Mouse (Mus musculus): Measurements from ENCODE around the gene Taf9b. TPM values are rescaled to one million over a fixed set of nuclear protein-coding genes. Genes with fewer than 3 reads are reported as not detected.
"Not testable (repeated sequence)": the region's sequence is repeated elsewhere in the genome, so short reads cannot be mapped to it uniquely, and the experiment has no call there.

Taf9b gene
- 9.7 and 11.3 TPM in 2 replicates for polyA plus RNA-seq (2014; fragmentation: Nextera tagmentation; extraction: Ambion mirVana)

- Histone ChIP-seq H3K27me3 (replicated peaks; ENCODE audit: control insufficient read depth, insufficient read depth, low read length) (no peaks in the 10 kb centered on the region), H3K9me3 (ENCODE audit: control insufficient read depth, low read length) (0 out of 2 replicates have a peak, but pooled peaks cover 5% of the 10 kb centered on the region), H3K4me3 (ENCODE audit: low read depth, low read length) (peak within 1 kb of the TSS; percentile 42), H3K36me3 (ENCODE audit: control insufficient read depth, insufficient read depth, low read length) (no peaks in the 10 kb centered on the region), H3K27ac (ENCODE audit: low read depth) (no peak within 1 kb of the TSS), H3K4me2 (ENCODE audit: low read length) (peak within 1 kb of the TSS; percentile 46), H3K9ac (ENCODE audit: low read length) (no peak within 1 kb of the TSS), H3K4me1 (replicated peaks; ENCODE audit: control insufficient read depth, insufficient read depth, low read length) (no peaks in the 10 kb centered on the region)
- 93% methylated on average over 24 of the region's 25 CpGs for WGBS
- DNase-seq (ENCODE audit: low spot score) (no peak), ATAC-seq (replicated peaks; ENCODE audit: low FRiP score, low TSS enrichment, low read depth) (no peak)
Measured at GRCm38 (mm10) chrX:106221058-106221457, at the start of gene Taf9b. Gene Taf9b, minus strand, starts transcription at chrX:106221158.

- Histone ChIP-seq H3K36me3 (ENCODE audit: control insufficient read depth, insufficient read depth, low read length) (no peaks in the 10 kb centered on the region), H3K4me3 (ENCODE audit: low read depth, low read length) (no peak within 1 kb of the TSS), H3K9ac (ENCODE audit: low read length) (no peak within 1 kb of the TSS), H3K4me2 (ENCODE audit: low read length) (no peak within 1 kb of the TSS), H3K9me3 (ENCODE audit: control insufficient read depth, low read length) (no peaks in the 10 kb centered on the region), H3K27me3 (replicated peaks; ENCODE audit: control insufficient read depth, insufficient read depth, low read length) (no peaks in the 10 kb centered on the region), H3K27ac (ENCODE audit: low read depth) (no peak within 1 kb of the TSS), H3K4me1 (replicated peaks; ENCODE audit: control insufficient read depth, insufficient read depth, low read length) (no peaks in the 10 kb centered on the region)
- DNase-seq (ENCODE audit: low spot score) (no peak), ATAC-seq (replicated peaks; ENCODE audit: low FRiP score, low TSS enrichment, low read depth) (no peak)
- WGBS: 84% methylated on average over 4 of the region's 4 CpGs
Measured at GRCm38 (mm10) chrX:106255276-106255675, 34.3 kb upstream of the Taf9b start, which contains the start of gene Fnd3c2. Gene Fnd3c2, minus strand, starts transcription at chrX:106255376.

GRCm38 (mm10) chrX:106219171-106220032, 1.6 kb downstream of the Taf9b start:
- H3K4me3 ChIP-seq (ENCODE audit: low read depth, low read length): peak overlapping the region; percentile 42
- H3K4me1 ChIP-seq (replicated peaks; ENCODE audit: control insufficient read depth, insufficient read depth, low read length): no peaks in the 10 kb centered on the region
- H3K27ac ChIP-seq (ENCODE audit: low read depth): peak overlapping the region; percentile 44; the same call in 1 of the 2 replicates
- WGBS: 17% methylated on average over 48 of the region's 60 CpGs
- peak; percentile 82 for DNase-seq (ENCODE audit: low spot score)
- H3K9ac ChIP-seq (ENCODE audit: low read length): peak overlapping the region; percentile 57
- H3K4me2 ChIP-seq (ENCODE audit: low read length): peak overlapping the region; percentile 46
- H3K36me3 ChIP-seq (ENCODE audit: control insufficient read depth, insufficient read depth, low read length): no peaks in the 10 kb centered on the region
- peak; percentile 95 for ATAC-seq (replicated peaks; ENCODE audit: low FRiP score, low TSS enrichment, low read depth)
- H3K9me3 ChIP-seq (ENCODE audit: control insufficient read depth, low read length): 0 out of 2 replicates have a peak, but pooled peaks cover 5% of the 10 kb centered on the region
- H3K27me3 ChIP-seq (replicated peaks; ENCODE audit: control insufficient read depth, insufficient read depth, low read length): no peaks in the 10 kb centered on the region

GRCm38 (mm10) chrX:106209100-106209499, 11.9 kb downstream of the Taf9b start:
- Histone ChIP-seq H3K9ac (ENCODE audit: low read length) (no peak overlapping the region), H3K4me1 (replicated peaks; ENCODE audit: control insufficient read depth, insufficient read depth, low read length) (no peaks in the 10 kb centered on the region), H3K4me2 (ENCODE audit: low read length) (no peak overlapping the region), H3K36me3 (ENCODE audit: control insufficient read depth, insufficient read depth, low read length) (peaks cover 12% of the 10 kb centered on the region; the same call in 1 of the 2 replicates), H3K27me3 (replicated peaks; ENCODE audit: control insufficient read depth, insufficient read depth, low read length) (no peaks in the 10 kb centered on the region), H3K4me3 (ENCODE audit: low read depth, low read length) (no peak overlapping the region), H3K9me3 (ENCODE audit: control insufficient read depth, low read length) (no peaks in the 10 kb centered on the region), H3K27ac (ENCODE audit: low read depth) (no peak overlapping the region)
- ATAC-seq (replicated peaks; ENCODE audit: low FRiP score, low TSS enrichment, low read depth) (no peak), DNase-seq (ENCODE audit: low spot score) (no peak)
- 80% methylated on average over 2 of the region's 2 CpGs for WGBS

GRCm38 (mm10) chrX:106198904-106199303, 22.1 kb downstream of the Taf9b start:
- no peaks in the 10 kb centered on the region for H3K27me3 ChIP-seq (replicated peaks; ENCODE audit: control insufficient read depth, insufficient read depth, low read length)
- H3K9ac ChIP-seq (ENCODE audit: low read length): no peak overlapping the region
- ATAC-seq (replicated peaks; ENCODE audit: low FRiP score, low TSS enrichment, low read depth): no peak
- no peaks in the 10 kb centered on the region for H3K9me3 ChIP-seq (ENCODE audit: control insufficient read depth, low read length)
- no peak overlapping the region for H3K4me2 ChIP-seq (ENCODE audit: low read length)
- H3K4me1 ChIP-seq (replicated peaks; ENCODE audit: control insufficient read depth, insufficient read depth, low read length): no peaks in the 10 kb centered on the region
- DNase-seq (ENCODE audit: low spot score): no peak
- H3K4me3 ChIP-seq (ENCODE audit: low read depth, low read length): no peak overlapping the region
- WGBS: 80% methylated on average over 5 of the region's 5 CpGs
- H3K27ac ChIP-seq (ENCODE audit: low read depth): no peak overlapping the region
- H3K36me3 ChIP-seq (ENCODE audit: control insufficient read depth, insufficient read depth, low read length): peaks cover 77% of the 10 kb centered on the region

GRCm38 (mm10) chrX:106197308-106197707, 23.6 kb downstream of the Taf9b start:
- peaks cover 73% of the 10 kb centered on the region for H3K36me3 ChIP-seq (ENCODE audit: control insufficient read depth, insufficient read depth, low read length)
- H3K9me3 ChIP-seq (ENCODE audit: control insufficient read depth, low read length): no peaks in the 10 kb centered on the region
- H3K4me2 ChIP-seq (ENCODE audit: low read length): no peak overlapping the region
- ATAC-seq (replicated peaks; ENCODE audit: low FRiP score, low TSS enrichment, low read depth) (no peak), DNase-seq (ENCODE audit: low spot score) (no peak)
- H3K27me3 ChIP-seq (replicated peaks; ENCODE audit: control insufficient read depth, insufficient read depth, low read length): no peaks in the 10 kb centered on the region
- WGBS: 76% methylated on average over 5 of the region's 5 CpGs
- no peak overlapping the region for H3K27ac ChIP-seq (ENCODE audit: low read depth)
- H3K9ac ChIP-seq (ENCODE audit: low read length): no peak overlapping the region
- no peak overlapping the region for H3K4me3 ChIP-seq (ENCODE audit: low read depth, low read length)
- H3K4me1 ChIP-seq (replicated peaks; ENCODE audit: control insufficient read depth, insufficient read depth, low read length): no peaks in the 10 kb centered on the region

GRCm38 (mm10) chrX:106194361-106194760, 26.6 kb downstream of the Taf9b start:
- not testable (repeated sequence) for ATAC-seq (replicated peaks; ENCODE audit: low FRiP score, low TSS enrichment, low read depth); H3K4me2 ChIP-seq (ENCODE audit: low read length); H3K9ac ChIP-seq (ENCODE audit: low read length); H3K9me3 ChIP-seq (ENCODE audit: control insufficient read depth, low read length); DNase-seq (ENCODE audit: low spot score); H3K4me3 ChIP-seq (ENCODE audit: low read depth, low read length); H3K4me1 ChIP-seq (replicated peaks; ENCODE audit: control insufficient read depth, insufficient read depth, low read length); H3K27me3 ChIP-seq (replicated peaks; ENCODE audit: control insufficient read depth, insufficient read depth, low read length); H3K27ac ChIP-seq (ENCODE audit: low read depth)
- WGBS: 90% methylated on average over 5 of the region's 6 CpGs
- peaks cover 56% of the 10 kb centered on the region for H3K36me3 ChIP-seq (ENCODE audit: control insufficient read depth, insufficient read depth, low read length)

- 33% methylated on average over 4 of the region's 4 CpGs for WGBS
- ATAC-seq (replicated peaks; ENCODE audit: low FRiP score, low TSS enrichment, low read depth): no peak
- H3K4me1 ChIP-seq (replicated peaks; ENCODE audit: control insufficient read depth, insufficient read depth, low read length): no peaks in the 10 kb centered on the region
- DNase-seq (ENCODE audit: low spot score): no peak
- no peak overlapping the region for H3K27ac ChIP-seq (ENCODE audit: low read depth)
- no peak overlapping the region for H3K9ac ChIP-seq (ENCODE audit: low read length)
- H3K4me2 ChIP-seq (ENCODE audit: low read length): peak overlapping the region; percentile 55
- no peaks in the 10 kb centered on the region for H3K9me3 ChIP-seq (ENCODE audit: control insufficient read depth, low read length)
- peaks cover 16% of the 10 kb centered on the region for H3K36me3 ChIP-seq (ENCODE audit: control insufficient read depth, insufficient read depth, low read length)
- H3K4me3 ChIP-seq (ENCODE audit: low read depth, low read length): 0 out of 2 replicates have a peak overlapping the region, but pooled peaks have one; percentile 63
- no peaks in the 10 kb centered on the region for H3K27me3 ChIP-seq (replicated peaks; ENCODE audit: control insufficient read depth, insufficient read depth, low read length)
Measured at GRCm38 (mm10) chrX:106190091-106190490, 30.9 kb downstream of the Taf9b start.
